Mouse (Mus musculus) MEL (cell line): ENCODE results near the gene Fa2h.
A peak's percentile ranks its signal among the peaks of the same experiment; 100 is the strongest.

Experiments
- GABPA ChIP-seq: IDR thresholded peaks from 2 replicates; pipeline ENCODE4 v1.6.1; 2012; ENCODE audit warnings: low read depth, mild to moderate bottlenecking, inconsistent platforms, low read length, improper control_type of control experiment, moderate library complexity
- MYC ChIP-seq: IDR thresholded peaks from 2 replicates; pipeline ENCODE4 v1.6.1; 2011; ENCODE audit warnings: low read depth, mild to moderate bottlenecking, low read length, improper control_type of control experiment, moderate library complexity
- POLR2A ChIP-seq, 2 experiments: IDR thresholded peaks; 2 replicates each; pipeline ENCODE4 v1.6.1; 2011 to 2012; ENCODE audit warnings: low read length in 2 of 2, mild to moderate bottlenecking in 2 of 2, control low read depth in 1 of 2, improper control_type of control experiment in 1 of 2, low read depth in 1 of 2, moderate library complexity in 1 of 2; ENCODE audit not compliant: control insufficient read depth in 1 of 2, insufficient read depth in 1 of 2, poor library complexity in 1 of 2

GRCm38 (mm10) chr8:111337311-111337889 lies 56.2 kb downstream of the Fa2h start:
- TF ChIP-seq GABPA (no peak), MYC (0 out of 2 replicates have a peak, but pooled peaks have one; percentile 43), POLR2A (IDR thresholded peaks at IDR 0.05; ENCODE audit: control insufficient read depth in 1 of 2, insufficient read depth in 1 of 2, low read depth in 1 of 2, low read length in 2 of 2, poor library complexity in 1 of 2) (0 out of 4 replicates have a peak, but pooled peaks of 1 of the 2 experiments have one; percentile 18)
